8 mouse cellular contexts compared by ENCODE assay signal in the genomic region with DNA sequence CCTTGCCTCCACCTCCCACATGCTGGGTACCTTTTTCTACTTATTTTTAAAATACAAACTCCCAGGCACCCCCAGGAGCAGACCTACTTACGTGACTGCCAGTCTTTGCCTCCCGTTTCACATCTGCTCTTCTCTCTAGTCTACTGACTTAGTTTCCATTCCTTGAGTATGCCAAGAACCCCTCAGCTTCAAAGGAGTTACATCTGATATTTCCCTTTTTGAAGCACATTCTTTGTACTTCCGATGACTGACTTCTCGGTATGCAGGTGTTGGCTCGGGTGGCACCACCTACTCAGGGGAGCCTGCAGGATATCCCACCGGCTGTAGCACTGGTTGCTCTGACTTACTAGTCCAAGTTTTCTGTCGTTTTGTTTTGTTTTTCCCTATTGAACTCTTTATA. TPM values are rescaled to one million over a fixed set of nuclear protein-coding genes. Genes with fewer than 3 reads are reported as not detected.
DNase-seq lines count a peak whose midpoint lies in the region; ATAC-seq lines count a peak whose summit lies in the region.

No protein-coding gene starts in this region.

- H3K9me3 ChIP-seq in kidney, embryonic 14.5 days (ENCODE audit: control insufficient read depth, low read length) = no peaks in the 10 kb centered on the region
- no peaks in the 10 kb centered on the region for H3K9me3 ChIP-seq in embryonic facial prominence, embryonic 12.5 days
- H3K9me3 ChIP-seq in limb, embryonic 10.5 days (replicated peaks) = no peaks in the 10 kb centered on the region
- no peaks in the 10 kb centered on the region for H3K9me3 ChIP-seq in neural tube, embryonic 14.5 days (ENCODE audit: control insufficient read depth, low read length)

- H3K4me2 ChIP-seq in kidney, embryonic 14.5 days (replicated peaks; ENCODE audit: low read depth, low read length) = peak overlapping the region; percentile 64
- peak overlapping the region; percentile 73 for H3K4me2 ChIP-seq in embryonic facial prominence, embryonic 12.5 days (replicated peaks)
- peak overlapping the region; percentile 79 for H3K4me2 ChIP-seq in neural tube, embryonic 14.5 days (ENCODE audit: low read depth, low read length)

- no peak for ATAC-seq in kidney, embryonic 14.5 days (ENCODE audit: low FRiP score, low TSS enrichment)
- no peak for ATAC-seq in embryonic facial prominence, embryonic 12.5 days (ENCODE audit: insufficient number of reproducible peaks, insufficient read depth, low FRiP score, low TSS enrichment)
- ATAC-seq in neural tube, embryonic 14.5 days (ENCODE audit: low read depth) = no peak

- no peaks in the 10 kb centered on the region for H3K36me3 ChIP-seq in kidney, embryonic 14.5 days (ENCODE audit: control insufficient read depth, insufficient read depth, low read length)
- H3K36me3 ChIP-seq in embryonic facial prominence, embryonic 12.5 days = no peaks in the 10 kb centered on the region
- no peaks in the 10 kb centered on the region for H3K36me3 ChIP-seq in limb, embryonic 10.5 days
- no peaks in the 10 kb centered on the region for H3K36me3 ChIP-seq in neural tube, embryonic 14.5 days (ENCODE audit: control insufficient read depth, insufficient read depth, low read length)

- H3K27me3 ChIP-seq in kidney, embryonic 14.5 days (ENCODE audit: control insufficient read depth, insufficient read depth, low read length) = no peaks in the 10 kb centered on the region
- H3K27me3 ChIP-seq in embryonic facial prominence, embryonic 12.5 days = 0 out of 2 replicates have a peak, but pooled peaks cover 4% of the 10 kb centered on the region
- H3K27me3 ChIP-seq in limb, embryonic 10.5 days (ENCODE audit: low read depth, poor library complexity, severe bottlenecking) = peaks cover 23% of the 10 kb centered on the region; the same call in 1 of the 2 replicates
- H3K27me3 ChIP-seq in neural tube, embryonic 14.5 days (ENCODE audit: control insufficient read depth, insufficient read depth, low read length) = no peaks in the 10 kb centered on the region

- peak overlapping the region; percentile 81 for H3K4me3 ChIP-seq in kidney, embryonic 14.5 days (ENCODE audit: low read length)
- peak overlapping the region; percentile 80 for H3K4me3 ChIP-seq in embryonic facial prominence, embryonic 12.5 days
- peak overlapping the region; percentile 71 for H3K4me3 ChIP-seq in limb, embryonic 10.5 days
- peak overlapping the region; percentile 73; the same call in 1 of the 2 replicates for H3K4me3 ChIP-seq in neural tube, embryonic 14.5 days (ENCODE audit: low read depth, low read length)

- WGBS in kidney, embryonic 14.5 days = 35% methylated on average over 7 of the region's 7 CpGs
- 35% methylated on average over 7 of the region's 7 CpGs for WGBS in embryonic facial prominence, embryonic 12.5 days
- 45% methylated on average over 7 of the region's 7 CpGs for WGBS in limb, embryonic 10.5 days
- 50% methylated on average over 7 of the region's 7 CpGs for WGBS in neural tube, embryonic 14.5 days

- H3K27ac ChIP-seq in kidney, embryonic 14.5 days (ENCODE audit: low read depth, low read length) = peak overlapping the region; percentile 47; the same call in 1 of the 2 replicates
- H3K27ac ChIP-seq in embryonic facial prominence, embryonic 12.5 days = no peak overlapping the region
- peak overlapping the region; percentile 53; the same call in 1 of the 2 replicates for H3K27ac ChIP-seq in limb, embryonic 10.5 days
- H3K27ac ChIP-seq in neural tube, embryonic 14.5 days (ENCODE audit: low read depth, low read length) = no peak overlapping the region

- peaks cover 11% of the 10 kb centered on the region for H3K4me1 ChIP-seq in kidney, embryonic 14.5 days (ENCODE audit: control insufficient read depth, insufficient read depth, low read length)
- peaks cover 7% of the 10 kb centered on the region for H3K4me1 ChIP-seq in embryonic facial prominence, embryonic 12.5 days
- peaks cover 16% of the 10 kb centered on the region for H3K4me1 ChIP-seq in limb, embryonic 10.5 days
- H3K4me1 ChIP-seq in neural tube, embryonic 14.5 days (ENCODE audit: control insufficient read depth, insufficient read depth, low read length) = peaks cover 12% of the 10 kb centered on the region

- peak overlapping the region; percentile 42; the same call in 1 of the 2 replicates for H3K9ac ChIP-seq in kidney, embryonic 14.5 days (ENCODE audit: low read depth, low read length)
- H3K9ac ChIP-seq in embryonic facial prominence, embryonic 12.5 days = no peak overlapping the region
- no peak overlapping the region for H3K9ac ChIP-seq in neural tube, embryonic 14.5 days (replicated peaks; ENCODE audit: low read depth, low read length)

- DNase-seq in kidney, adult 11 months = no peak
- DNase-seq in limb, embryonic 10.5 days (ENCODE audit: low spot score) = no peak
- no peak for DNase-seq in adrenal gland, postnatal 10 days
- no peak for DNase-seq in cerebellum, adult 11 months
- no peak for DNase-seq in urinary bladder, adult 2 months (ENCODE audit: low spot score)

RNA-seq across cellular contexts. Expression of a gene that starts 0.6 kb away (rescaled TPM):
- 20.4 and 25.9 TPM in 2 replicates for polyA plus RNA-seq in kidney, embryonic 14.5 days (2014; fragmentation: Nextera tagmentation; extraction: Ambion mirVana)
- 16.9 and 18.5 TPM in 2 replicates for polyA plus RNA-seq in embryonic facial prominence, embryonic 12.5 days (2016; fragmentation: Nextera tagmentation; extraction: Ambion mirVana)
- 11.4 and 14.5 TPM in 2 replicates for polyA plus RNA-seq in limb, embryonic 10.5 days (2016; fragmentation: Nextera tagmentation; extraction: Ambion mirVana)
- polyA plus RNA-seq in neural tube, embryonic 14.5 days (2014; fragmentation: Nextera tagmentation; extraction: Ambion mirVana) = 16.0 and 17.5 TPM in 2 replicates
- 10 to 100 TPM; 45.5 to 53.0 TPM for total RNA-seq in adrenal gland, postnatal 10 days (2021)
- 34.3 and 37.0 TPM in 2 replicates for polyA plus RNA-seq in urinary bladder, adult 2 months (2012; rRNA removed)

RNA-seq across cellular contexts. Expression of a gene that starts 8.9 kb away (rescaled TPM):
- polyA plus RNA-seq in kidney, embryonic 14.5 days (2014; fragmentation: Nextera tagmentation; extraction: Ambion mirVana) = 1.1 and 1.3 TPM in 2 replicates
- polyA plus RNA-seq in embryonic facial prominence, embryonic 12.5 days (2016; fragmentation: Nextera tagmentation; extraction: Ambion mirVana) = 1.4 and 1.7 TPM in 2 replicates
- 1.1 TPM in 2 replicates for polyA plus RNA-seq in limb, embryonic 10.5 days (2016; fragmentation: Nextera tagmentation; extraction: Ambion mirVana)
- 2.0 and 2.1 TPM in 2 replicates for polyA plus RNA-seq in neural tube, embryonic 14.5 days (2014; fragmentation: Nextera tagmentation; extraction: Ambion mirVana)
- total RNA-seq in adrenal gland, postnatal 10 days (2021) = 1 to 10 TPM; 2.5 to 2.7 TPM
- 3.6 and 3.7 TPM in 2 replicates for polyA plus RNA-seq in urinary bladder, adult 2 months (2012; rRNA removed)

RNA-seq across cellular contexts. Expression of a gene that starts 9.1 kb away (rescaled TPM):
- 0.72 and 0.89 TPM in 2 replicates for polyA plus RNA-seq in kidney, embryonic 14.5 days (2014; fragmentation: Nextera tagmentation; extraction: Ambion mirVana)
- polyA plus RNA-seq in embryonic facial prominence, embryonic 12.5 days (2016; fragmentation: Nextera tagmentation; extraction: Ambion mirVana) = 0.49 and 1.1 TPM in 2 replicates
- 0.34 and 0.64 TPM in 2 replicates for polyA plus RNA-seq in limb, embryonic 10.5 days (2016; fragmentation: Nextera tagmentation; extraction: Ambion mirVana)
- polyA plus RNA-seq in neural tube, embryonic 14.5 days (2014; fragmentation: Nextera tagmentation; extraction: Ambion mirVana) = 0.92 TPM in 1 of 2 replicates, not detected in the other
- not detected for total RNA-seq in adrenal gland, postnatal 10 days (2021)
- polyA plus RNA-seq in urinary bladder, adult 2 months (2012; rRNA removed) = 0.43 and 0.49 TPM in 2 replicates

RNA-seq across cellular contexts. Expression of a gene that starts 34.5 kb away (rescaled TPM):
- polyA plus RNA-seq in kidney, embryonic 14.5 days (2014; fragmentation: Nextera tagmentation; extraction: Ambion mirVana) = 10.0 and 11.3 TPM in 2 replicates
- 25.9 and 26.3 TPM in 2 replicates for polyA plus RNA-seq in embryonic facial prominence, embryonic 12.5 days (2016; fragmentation: Nextera tagmentation; extraction: Ambion mirVana)
- polyA plus RNA-seq in limb, embryonic 10.5 days (2016; fragmentation: Nextera tagmentation; extraction: Ambion mirVana) = 25.4 and 27.3 TPM in 2 replicates
- 0.92 and 1.8 TPM in 2 replicates for polyA plus RNA-seq in neural tube, embryonic 14.5 days (2014; fragmentation: Nextera tagmentation; extraction: Ambion mirVana)
- total RNA-seq in adrenal gland, postnatal 10 days (2021) = 10 to 100 TPM; 12.8 to 14.1 TPM
- polyA plus RNA-seq in urinary bladder, adult 2 months (2012; rRNA removed) = 5.0 TPM in 2 replicates

RNA-seq across cellular contexts. Expression of a gene that starts 45.5 kb away (rescaled TPM):
- polyA plus RNA-seq in kidney, embryonic 14.5 days (2014; fragmentation: Nextera tagmentation; extraction: Ambion mirVana) = 2.4 and 2.5 TPM in 2 replicates
- polyA plus RNA-seq in embryonic facial prominence, embryonic 12.5 days (2016; fragmentation: Nextera tagmentation; extraction: Ambion mirVana) = 3.5 and 3.7 TPM in 2 replicates
- polyA plus RNA-seq in limb, embryonic 10.5 days (2016; fragmentation: Nextera tagmentation; extraction: Ambion mirVana) = 2.0 and 2.1 TPM in 2 replicates
- 11.5 and 16.8 TPM in 2 replicates for polyA plus RNA-seq in neural tube, embryonic 14.5 days (2014; fragmentation: Nextera tagmentation; extraction: Ambion mirVana)
- total RNA-seq in adrenal gland, postnatal 10 days (2021) = 1 to 10 TPM; 2.0 to 2.7 TPM
- 0.62 and 1.2 TPM in 2 replicates for polyA plus RNA-seq in urinary bladder, adult 2 months (2012; rRNA removed)

Comparison
In these comparisons a context has a peak if more than half of its experiments do, and no peak if none do; other contexts are left out.
1. H3K27ac ChIP-seq: peak in kidney, embryonic 14.5 days (single experiment) and limb, embryonic 10.5 days (single experiment); none in embryonic facial prominence, embryonic 12.5 days (single experiment) and neural tube, embryonic 14.5 days (single experiment).
2. Peak in every context shown above with its lines, with median percentiles within 50 percentile points of each other: H3K4me2 ChIP-seq and H3K4me3 ChIP-seq.